Mouse (Mus musculus): ENCODE measurements around the gene Tmem95.

Tmem95 gene

GRCm38 (mm10) chr11:69910781-69911560 lies 33.2 kb upstream of the Tmem95 start:
- no peak for DNase-seq (ENCODE audit: low spot score)

GRCm38 (mm10) chr11:69910177-69910576 lies 32.4 kb upstream of the Tmem95 start:
- DNase-seq (ENCODE audit: low spot score) = no peak

GRCm38 (mm10) chr11:69909174-69909573 lies 31.4 kb upstream of the Tmem95 start:
- DNase-seq (ENCODE audit: low spot score) = no peak

GRCm38 (mm10) chr11:69908645-69909044 lies 30.8 kb upstream of the Tmem95 start:
- DNase-seq (ENCODE audit: low spot score) = no peak

- no peak for DNase-seq (ENCODE audit: low spot score)
Observed at GRCm38 (mm10) chr11:69904311-69904710, 26.5 kb upstream of the Tmem95 start.

- DNase-seq (ENCODE audit: low spot score) = no peak
Observed at GRCm38 (mm10) chr11:69902972-69903371, 25.2 kb upstream of the Tmem95 start.

GRCm38 (mm10) chr11:69901993-69902392 lies 24.2 kb upstream of the Tmem95 start:
- DNase-seq (ENCODE audit: low spot score) = no peak

- peak; percentile 99 for DNase-seq (ENCODE audit: low spot score)
Observed at GRCm38 (mm10) chr11:69901406-69901846, 23.6 kb upstream of the Tmem95 start.

GRCm38 (mm10) chr11:69900471-69901405 lies 22.9 kb upstream of the Tmem95 start, which contains the start of the genes 2810408A11Rik and Neurl4:
Gene 2810408A11Rik (minus strand): TSS chr11:69900987.
Gene Neurl4 (plus strand): TSS chr11:69901072.
- peak; percentile 93 for DNase-seq (ENCODE audit: low spot score)

GRCm38 (mm10) chr11:69899870-69900269 lies 22.1 kb upstream of the Tmem95 start:
- DNase-seq (ENCODE audit: low spot score) = no peak

GRCm38 (mm10) chr11:69895291-69895690 lies 17.5 kb upstream of the Tmem95 start, which contains the start of gene Acap1:
Gene Acap1 (minus strand): TSS chr11:69895539.
- no peak for DNase-seq (ENCODE audit: low spot score)

GRCm38 (mm10) chr11:69894671-69895070 lies 16.9 kb upstream of the Tmem95 start:
- DNase-seq (ENCODE audit: low spot score) = no peak

- DNase-seq (ENCODE audit: low spot score) = peak; percentile 54
Observed at GRCm38 (mm10) chr11:69891482-69891881, 13.7 kb upstream of the Tmem95 start.

GRCm38 (mm10) chr11:69886907-69887635 lies 9.3 kb upstream of the Tmem95 start:
- no peak for DNase-seq (ENCODE audit: low spot score)

GRCm38 (mm10) chr11:69884663-69885062 lies 6.8 kb upstream of the Tmem95 start:
- no peak for DNase-seq (ENCODE audit: low spot score)

GRCm38 (mm10) chr11:69884240-69884639 lies 6.4 kb upstream of the Tmem95 start:
- no peak for DNase-seq (ENCODE audit: low spot score)

GRCm38 (mm10) chr11:69883527-69884151 lies 5.8 kb upstream of the Tmem95 start:
- DNase-seq (ENCODE audit: low spot score) = no peak

- DNase-seq (ENCODE audit: low spot score) = no peak
Observed at GRCm38 (mm10) chr11:69883066-69883465, 5.2 kb upstream of the Tmem95 start.

GRCm38 (mm10) chr11:69881787-69882670 lies 4.2 kb upstream of the Tmem95 start:
- no peak for DNase-seq (ENCODE audit: low spot score)

GRCm38 (mm10) chr11:69880853-69881603 lies 3.2 kb upstream of the Tmem95 start, which contains the start of gene Kctd11:
Gene Kctd11 (minus strand): TSS chr11:69881406.
- peak; percentile 82 for DNase-seq (ENCODE audit: low spot score)

All from testis, postnatal 14 days (tissue).